17 mouse cellular contexts compared by ENCODE assay signal in genomic region chr10:29921658-29922057, GRCm38 (mm10).
A peak's percentile ranks its signal among the peaks of the same experiment; 100 is the strongest.
DNase-seq lines count a peak whose midpoint lies in the region; ATAC-seq lines count a peak whose summit lies in the region.
"Had no signal": no experiment of that assay in that cellular context is flagged by ENCODE, and none has a peak within 500 bp of the region (broad histone marks: within the 10 kb centered on the region; RNA-seq: fewer than 3 reads in every experiment).

No protein-coding gene starts in this region.

- H3K27ac ChIP-seq in hindbrain, embryonic 12.5 days = 0 out of 2 replicates have a peak overlapping the region, but pooled peaks have one; percentile 2
- no peak overlapping the region for H3K27ac ChIP-seq in hindbrain, embryonic 16.5 days (ENCODE audit: low read depth, low read length)
- no peak overlapping the region for H3K27ac ChIP-seq in intestine, embryonic 16.5 days (ENCODE audit: low read length)
- H3K27ac ChIP-seq: stomach, postnatal 0 days had no signal

- ATAC-seq in hindbrain, embryonic 12.5 days (ENCODE audit: low FRiP score) = no peak
- ATAC-seq in hindbrain, embryonic 16.5 days = no peak; the same call in 1 of the 2 replicates
- no peak for ATAC-seq in intestine, embryonic 16.5 days
- ATAC-seq: Patski had no signal

- H3K36me3 ChIP-seq in hindbrain, embryonic 12.5 days = no peaks in the 10 kb centered on the region
- no peaks in the 10 kb centered on the region for H3K36me3 ChIP-seq in hindbrain, embryonic 16.5 days (ENCODE audit: control insufficient read depth, insufficient read depth, low read length)
- no peaks in the 10 kb centered on the region for H3K36me3 ChIP-seq in intestine, embryonic 16.5 days (ENCODE audit: control insufficient read depth, insufficient read depth, low read length)

- no peak overlapping the region for H3K9ac ChIP-seq in hindbrain, embryonic 12.5 days
- no peak overlapping the region for H3K9ac ChIP-seq in hindbrain, embryonic 16.5 days (ENCODE audit: low read depth, low read length)
- no peak overlapping the region for H3K9ac ChIP-seq in intestine, embryonic 16.5 days (ENCODE audit: low read depth, low read length)

- no peaks in the 10 kb centered on the region for H3K27me3 ChIP-seq in hindbrain, embryonic 12.5 days
- H3K27me3 ChIP-seq in hindbrain, embryonic 16.5 days (replicated peaks; ENCODE audit: control insufficient read depth, insufficient read depth, low read length) = no peaks in the 10 kb centered on the region
- no peaks in the 10 kb centered on the region for H3K27me3 ChIP-seq in intestine, embryonic 16.5 days (replicated peaks; ENCODE audit: control insufficient read depth, insufficient read depth, low read length)

- H3K9me3 ChIP-seq in hindbrain, embryonic 12.5 days (replicated peaks) = no peaks in the 10 kb centered on the region
- no peaks in the 10 kb centered on the region for H3K9me3 ChIP-seq in hindbrain, embryonic 16.5 days (ENCODE audit: control insufficient read depth, low read length)
- H3K9me3 ChIP-seq in intestine, embryonic 16.5 days (ENCODE audit: control insufficient read depth, low read length) = no peaks in the 10 kb centered on the region

- peak; percentile 10 for DNase-seq in retina, embryonic 14.5 days (ENCODE audit: low spot score)
- DNase-seq in retina, postnatal 1 day = no peak
- DNase-seq in forelimb bud, embryonic 11.5 days (ENCODE audit: low read depth, low spot score) = peak; percentile 57
- DNase-seq in adrenal gland, postnatal 14 days = no peak
- no peak for DNase-seq in heart, adult 11 months
- DNase-seq: adrenal gland, postnatal 10 days; cerebellum, adult 8-10 months; gastrocnemius, postnatal 36 days; heart, postnatal 10 days; kidney, postnatal 36 days; lung, adult 18-20 months; right cerebral cortex, postnatal 4 days had no signal

- H3K4me1 ChIP-seq in hindbrain, embryonic 12.5 days = 0 out of 2 replicates have a peak, but pooled peaks cover 4% of the 10 kb centered on the region
- no peaks in the 10 kb centered on the region for H3K4me1 ChIP-seq in hindbrain, embryonic 16.5 days (ENCODE audit: control insufficient read depth, insufficient read depth, low read depth, low read length)
- no peaks in the 10 kb centered on the region for H3K4me1 ChIP-seq in intestine, embryonic 16.5 days (ENCODE audit: control insufficient read depth, insufficient read depth, low read length)

- no peak overlapping the region for H3K4me3 ChIP-seq in hindbrain, embryonic 12.5 days
- H3K4me3 ChIP-seq in hindbrain, embryonic 16.5 days (ENCODE audit: low read length) = no peak overlapping the region
- H3K4me3 ChIP-seq in intestine, embryonic 16.5 days (ENCODE audit: low read length) = no peak overlapping the region

- WGBS in hindbrain, embryonic 12.5 days = 23% methylated on average over 4 of the region's 4 CpGs
- 41% methylated on average over 4 of the region's 4 CpGs for WGBS in hindbrain, embryonic 16.5 days
- 31% methylated on average over 4 of the region's 4 CpGs for WGBS in intestine, embryonic 16.5 days

- no peak overlapping the region for H3K4me2 ChIP-seq in hindbrain, embryonic 12.5 days (replicated peaks)
- no peak overlapping the region for H3K4me2 ChIP-seq in hindbrain, embryonic 16.5 days (ENCODE audit: low read length)
- H3K4me2 ChIP-seq in intestine, embryonic 16.5 days (ENCODE audit: low read depth, low read length) = no peak overlapping the region

Comparison
In these comparisons a context has a peak if more than half of its experiments do, and no peak if none do; other contexts are left out.
1. DNase-seq: peak in retina, embryonic 14.5 days (single experiment) and forelimb bud, embryonic 11.5 days (single experiment); none in retina, postnatal 1 day (single experiment), adrenal gland, postnatal 14 days (single experiment) and heart, adult 11 months (single experiment).